Mouse (Mus musculus) thymus, adult 2 months (tissue): Measurements from ENCODE around the gene Ankrd13d. TPM values are rescaled to one million over a fixed set of nuclear protein-coding genes. Genes with fewer than 3 reads are reported as not detected.

ENCODE experiments used
- DNase-seq: peaks from one replicate; pipeline ENCODE4 v3.0.0; 2021
- H3K27ac ChIP-seq: fragments of 200-500 bp; 2 replicates; pipeline ENCODE4 v1.5.1; 2012; ENCODE audit warnings: low read length, control low read depth; ENCODE audit not compliant: control insufficient read depth, insufficient read depth
- H3K27me3 ChIP-seq: fragments of 200-500 bp; 2 replicates; pipeline ENCODE4 v1.6.1; 2012; ENCODE audit warnings: mild to moderate bottlenecking, low read length, moderate library complexity, mixed read lengths; ENCODE audit not compliant: control insufficient read depth, insufficient read depth
- H3K36me3 ChIP-seq: fragments of 200-500 bp; 2 replicates; pipeline ENCODE4 v1.6.1; 2012; ENCODE audit warnings: mild to moderate bottlenecking, low read length, moderate library complexity; ENCODE audit not compliant: control insufficient read depth, insufficient read depth
- H3K4me1 ChIP-seq: fragments of 200-500 bp; replicated peaks from 2 replicates; pipeline ENCODE4 v1.6.1; 2012; ENCODE audit warnings: low read length; ENCODE audit not compliant: control insufficient read depth, insufficient read depth
- H3K4me3 ChIP-seq: fragments of 200-500 bp; 2 replicates; pipeline ENCODE4 v1.5.1; 2012; ENCODE audit warnings: mild to moderate bottlenecking, low read length, control low read depth, moderate library complexity; ENCODE audit not compliant: control insufficient read depth, insufficient read depth
- CTCF ChIP-seq: fragments of 200-500 bp; IDR thresholded peaks from 2 replicates; pipeline ENCODE4 v1.5.1; 2012; ENCODE audit warnings: mild to moderate bottlenecking, control low read depth, low read length, moderate library complexity, borderline replicate concordance; ENCODE audit not compliant: control insufficient read depth, poor library complexity, insufficient read depth; ENCODE audit errors: extremely low read depth
- POLR2A ChIP-seq: fragments of 200-500 bp; IDR thresholded peaks from 2 replicates; pipeline ENCODE4 v1.6.1; 2012; ENCODE audit warnings: mild to moderate bottlenecking, low read length, control low read depth, moderate library complexity; ENCODE audit not compliant: control insufficient read depth, poor library complexity, insufficient read depth; ENCODE audit errors: extremely low read depth
- WGBS: fragments of 180-500 bp; shearing (Covaris S2); methylation state at CpG from one replicate; pipeline ENCODE4 v1.1.7; 2018; 5-methylcytosine and 5-hydroxymethylcytosine counted together
- polyA plus RNA-seq: library from polyadenylated mRNA; depleted of rRNA; stranded (reverse); fragments of >200 nt; gene quantifications from 2 replicates; pipeline ENCODE4 v1.2.3, GENCODE M21; 2012

Ankrd13d gene
- polyA plus RNA-seq, 1 experiment = 56.0 TPM

GRCm38 (mm10) chr19:4299126-4299525 is 16.2 kb upstream of the Ankrd13d start:
- peak overlapping the region; percentile 98 for H3K27ac ChIP-seq
- peaks cover 92% of the 10 kb centered on the region for H3K4me1 ChIP-seq
- no peaks in the 10 kb centered on the region for H3K36me3 ChIP-seq
- WGBS = 57% methylated on average over 7 of the region's 7 CpGs
- DNase-seq = no peak
- no peaks in the 10 kb centered on the region for H3K27me3 ChIP-seq
- H3K4me3 ChIP-seq = no peak overlapping the region
- no peak for TF ChIP-seq CTCF
- TF ChIP-seq POLR2A = no peak

- peak overlapping the region; percentile 98 for H3K27ac ChIP-seq
- no peaks in the 10 kb centered on the region for H3K36me3 ChIP-seq
- WGBS = 48% methylated on average over 17 of the region's 17 CpGs
- no peak for TF ChIP-seq CTCF
- no peak for TF ChIP-seq POLR2A
- no peak overlapping the region; the same call in 1 of the 2 replicates for H3K4me3 ChIP-seq
- H3K27me3 ChIP-seq = no peaks in the 10 kb centered on the region
- no peak for DNase-seq
- H3K4me1 ChIP-seq = peaks cover 96% of the 10 kb centered on the region
These were observed 15.6 kb upstream of the Ankrd13d start for GRCm38 (mm10) chr19:4298322-4299121.

GRCm38 (mm10) chr19:4297851-4298250 is 14.9 kb upstream of the Ankrd13d start:
- whole genome bisulfite sequencing = 62% methylated on average over 5 of the region's 5 CpGs
- H3K4me1 ChIP-seq = peaks cover 91% of the 10 kb centered on the region
- peaks cover under 1% of the 10 kb centered on the region for H3K36me3 ChIP-seq
- H3K4me3 ChIP-seq = peak overlapping the region; percentile 5; the same call in 1 of the 2 replicates
- DNase-seq = peak; percentile 43
- TF ChIP-seq CTCF = peak; percentile 13; the same call in 1 of the 2 replicates
- no peak for TF ChIP-seq POLR2A
- H3K27me3 ChIP-seq = no peaks in the 10 kb centered on the region
- peak overlapping the region; percentile 98 for H3K27ac ChIP-seq

GRCm38 (mm10) chr19:4296611-4297010 is 13.7 kb upstream of the Ankrd13d start:
- Histone ChIP-seq H3K4me3 (no peak overlapping the region), H3K36me3 (peaks cover 13% of the 10 kb centered on the region), H3K27ac (peak overlapping the region; percentile 97), H3K27me3 (no peaks in the 10 kb centered on the region), H3K4me1 (peaks cover 79% of the 10 kb centered on the region)
- TF ChIP-seq POLR2A = no peak
- no peak for TF ChIP-seq CTCF
- DNase-seq = no peak
- 52% methylated on average over 2 of the region's 2 CpGs for WGBS

GRCm38 (mm10) chr19:4295391-4295790 is 12.5 kb upstream of the Ankrd13d start:
- H3K36me3 ChIP-seq = peaks cover 25% of the 10 kb centered on the region
- no peak overlapping the region for H3K4me3 ChIP-seq
- no peaks in the 10 kb centered on the region for H3K27me3 ChIP-seq
- 83% methylated on average over 4 of the region's 4 CpGs for WGBS
- DNase-seq = no peak
- TF ChIP-seq POLR2A = no peak
- TF ChIP-seq CTCF = no peak
- H3K27ac ChIP-seq = peak overlapping the region; percentile 97
- H3K4me1 ChIP-seq = peaks cover 67% of the 10 kb centered on the region

- Histone ChIP-seq H3K27me3 (no peaks in the 10 kb centered on the region), H3K36me3 (peaks cover 34% of the 10 kb centered on the region), H3K27ac (peak overlapping the region; percentile 97), H3K4me1 (peaks cover 58% of the 10 kb centered on the region), H3K4me3 (peak overlapping the region; percentile 23)
- WGBS = 16% methylated on average over 14 of the region's 14 CpGs
- DNase-seq = peak; percentile 90
- TF ChIP-seq POLR2A (peak; percentile 49; the same call in 1 of the 2 replicates), CTCF (no peak)
These were observed 11.6 kb upstream of the Ankrd13d start for GRCm38 (mm10) chr19:4294381-4295097.
